Mouse (Mus musculus) ovary, postnatal 36 days (tissue): ENCODE measurements at regions not wholly inside any gene's neighbourhood (a gene's known extent, or its start where the extent isn't known, plus 50 kb on each side); places are given as distances from the start of the nearest gene placed in this dataset.
"Not testable (repeated sequence)": the region's sequence is repeated elsewhere in the genome, so short reads cannot be mapped to it uniquely, and the experiment has no call there.

ENCODE experiments used
- DNase-seq: peaks from one replicate; pipeline ENCODE4 v3.0.0; 2022; ENCODE audit warnings: low spot score, mixed read lengths

GRCm38 (mm10) chr13:13888847-13889246, 65.4 kb upstream of the B3galnt2 start:
- DNase-seq: not testable (repeated sequence)

DNA sequence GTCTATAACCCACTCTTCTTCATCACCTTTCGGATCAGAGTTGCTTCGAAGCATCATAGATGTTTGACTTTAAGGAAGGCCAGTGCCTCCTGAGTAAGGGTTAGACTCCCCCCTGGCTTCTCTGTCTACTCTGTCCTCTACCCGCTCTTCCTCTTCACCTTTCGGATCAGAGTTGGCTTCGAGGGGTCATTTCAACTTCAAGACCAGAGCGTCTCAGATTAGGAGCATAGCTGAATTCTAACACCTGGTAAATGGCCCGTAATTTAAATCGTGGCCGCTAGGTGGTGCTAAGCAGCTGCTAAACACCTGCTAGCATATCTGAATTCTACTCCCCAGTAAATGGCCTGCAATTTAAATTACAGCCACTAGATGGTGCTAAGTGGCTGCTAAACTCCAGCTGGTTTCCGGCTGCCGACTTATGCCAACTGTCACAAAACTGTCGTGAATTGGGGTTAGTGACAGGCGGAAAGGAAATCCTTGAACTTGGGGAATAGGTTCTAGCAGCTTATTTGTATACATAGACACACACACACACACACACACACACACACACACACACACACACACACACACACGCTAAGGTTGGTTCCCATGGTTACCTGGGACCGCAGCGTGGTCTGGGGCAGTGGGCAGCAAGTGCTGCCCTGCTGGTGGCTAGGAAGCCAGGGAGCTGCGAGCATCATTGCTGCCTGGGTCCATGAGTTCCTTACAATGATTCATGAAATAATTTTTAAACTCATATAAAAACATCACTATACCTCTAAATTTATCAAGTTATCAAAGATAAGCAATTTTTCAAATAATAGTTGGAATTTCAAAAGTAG, 64.8 kb upstream of the B3galnt2 start:
- DNase-seq: peak; percentile 81

GRCm38 (mm10) chr13:13902186-13902585, 52.1 kb upstream of the B3galnt2 start:
- not testable (repeated sequence) for DNase-seq
